Comparison of ENCODE assay signal across 33 mouse cellular contexts in genomic region chr9:14558332-14558731, GRCm38 (mm10). TPM values are rescaled to one million over a fixed set of nuclear protein-coding genes. Genes with fewer than 3 reads are reported as not detected.
"Had no signal": no experiment of that assay in that cellular context is flagged by ENCODE, and none has a peak within 500 bp of the region (broad histone marks: within the 10 kb centered on the region; RNA-seq: fewer than 3 reads in every experiment).

No protein-coding gene starts in this region.

- H3K4me1 ChIP-seq: limb, embryonic 10.5 days; limb, embryonic 12.5 days; liver, embryonic 12.5 days; liver, embryonic 13.5 days; liver, embryonic 15.5 days; lung, embryonic 15.5 days; midbrain, embryonic 12.5 days; midbrain, embryonic 13.5 days; midbrain, embryonic 15.5 days; neural tube, embryonic 12.5 days had no signal

- H3K9me3 ChIP-seq: limb, embryonic 10.5 days; limb, embryonic 12.5 days; limb, embryonic 13.5 days; limb, embryonic 15.5 days; liver, embryonic 12.5 days; liver, embryonic 13.5 days; liver, embryonic 15.5 days; lung, embryonic 15.5 days; midbrain, embryonic 10.5 days; midbrain, embryonic 12.5 days; midbrain, embryonic 13.5 days; midbrain, embryonic 15.5 days; neural tube, embryonic 12.5 days had no signal

- DNase-seq: left cerebral cortex, postnatal 4 days; liver; liver, embryonic 13.5 days; liver, postnatal 0 days; lung, adult 18-20 months; lung, adult 2 months; lung, embryonic 14.5 days; lung, postnatal 10 days; lung, postnatal 14 days; lung, postnatal 36 days; lung, postnatal 4 days; midbrain, embryonic 14.5 days had no signal

- H3K4me2 ChIP-seq: limb, embryonic 12.5 days; limb, embryonic 13.5 days; limb, embryonic 15.5 days; liver, embryonic 11.5 days; liver, embryonic 12.5 days; liver, embryonic 13.5 days; liver, embryonic 15.5 days; lung, embryonic 14.5 days; lung, embryonic 15.5 days; midbrain, embryonic 12.5 days; midbrain, embryonic 13.5 days; midbrain, embryonic 15.5 days; neural tube, embryonic 12.5 days had no signal

- H3K36me3 ChIP-seq: liver, embryonic 13.5 days; liver, embryonic 15.5 days had no signal

- H3K4me3 ChIP-seq: left cerebral cortex, adult 2 months; limb, embryonic 10.5 days; limb, embryonic 12.5 days; limb, embryonic 13.5 days; limb, embryonic 15.5 days; liver, embryonic 12.5 days; liver, embryonic 13.5 days; liver, embryonic 15.5 days; lung, embryonic 15.5 days; megakaryocyte, embryonic 14.5 days; midbrain, embryonic 10.5 days; midbrain, embryonic 12.5 days; midbrain, embryonic 13.5 days; midbrain, embryonic 15.5 days; myocyte; neural tube, embryonic 12.5 days had no signal

- ATAC-seq: liver, embryonic 12.5 days; liver, postnatal 0 days; lung, postnatal 0 days; midbrain, embryonic 13.5 days; midbrain, embryonic 15.5 days had no signal

- H3K27ac ChIP-seq: left cerebral cortex, adult 2 months; limb, embryonic 10.5 days; limb, embryonic 12.5 days; limb, embryonic 13.5 days; limb, embryonic 15.5 days; liver, embryonic 12.5 days; liver, embryonic 13.5 days; liver, embryonic 14.5 days; liver, embryonic 15.5 days; lung, embryonic 15.5 days; macrophage; midbrain, embryonic 10.5 days; midbrain, embryonic 12.5 days; midbrain, embryonic 13.5 days; midbrain, embryonic 15.5 days; neural tube, embryonic 12.5 days had no signal

- H3K9ac ChIP-seq: limb, embryonic 12.5 days; limb, embryonic 13.5 days; limb, embryonic 15.5 days; liver, embryonic 12.5 days; liver, embryonic 13.5 days; liver, embryonic 14.5 days; liver, embryonic 15.5 days; liver, postnatal 0 days; lung, embryonic 14.5 days; lung, embryonic 15.5 days; midbrain, embryonic 12.5 days; midbrain, embryonic 13.5 days; midbrain, embryonic 15.5 days; neural tube, embryonic 12.5 days had no signal

- H3K27me3 ChIP-seq: limb, embryonic 12.5 days; limb, embryonic 13.5 days; limb, embryonic 15.5 days; liver, embryonic 12.5 days; liver, embryonic 13.5 days; liver, embryonic 15.5 days; lung, embryonic 15.5 days; midbrain, embryonic 12.5 days; midbrain, embryonic 13.5 days; midbrain, embryonic 15.5 days; neural tube, embryonic 12.5 days had no signal

RNA-seq across cellular contexts. Expression of gene Kdm4d, which starts 58.0 kb away (rescaled TPM):
- polyA plus RNA-seq: limb, embryonic 11.5 days; liver, adult 2 months; liver, embryonic 15.5 days; macrophage; myocyte had no signal
